Mouse (Mus musculus): ENCODE measurements around the gene Rtn1. TPM values are rescaled to one million over a fixed set of nuclear protein-coding genes. Genes with fewer than 3 reads are reported as not detected.

The Rtn1 gene
- polyA plus RNA-seq, 1 experiment from 2014 or later: 3,326 TPM

DNA sequence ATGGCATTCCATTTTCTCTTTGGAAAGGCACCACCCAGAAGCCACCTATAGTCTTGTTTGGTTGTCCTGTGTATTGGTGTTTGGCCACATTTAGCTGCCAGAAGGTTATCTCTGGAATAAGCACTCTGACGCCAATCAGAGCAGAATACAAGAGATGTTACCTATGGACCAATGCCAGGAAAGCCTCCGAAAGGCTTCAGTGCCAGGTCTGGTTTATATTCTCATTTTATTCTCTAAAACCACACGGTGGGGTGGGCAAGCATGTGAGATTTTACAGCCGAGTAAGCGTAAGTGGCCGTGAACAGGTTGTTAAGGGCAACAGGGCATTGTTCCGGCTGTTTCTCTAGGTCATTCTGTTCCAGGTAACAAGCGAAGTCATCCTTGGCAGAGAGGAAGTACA, 60.3 kb downstream of the Rtn1 start:
- ATAC-seq (ENCODE audit: low FRiP score): no peak
- Histone ChIP-seq H3K9ac (replicated peaks) (no peak overlapping the region), H3K9me3 (replicated peaks) (no peaks in the 10 kb centered on the region), H3K4me1 (peaks cover 2% of the 10 kb centered on the region; the same call in 1 of the 2 replicates), H3K36me3 (no peaks in the 10 kb centered on the region), H3K27me3 (replicated peaks) (no peaks in the 10 kb centered on the region), H3K4me3 (replicated peaks) (no peak overlapping the region), H3K4me2 (no peak overlapping the region), H3K27ac (replicated peaks) (no peak overlapping the region)
- WGBS: 73% methylated on average over 8 of the region's 8 CpGs

DNA sequence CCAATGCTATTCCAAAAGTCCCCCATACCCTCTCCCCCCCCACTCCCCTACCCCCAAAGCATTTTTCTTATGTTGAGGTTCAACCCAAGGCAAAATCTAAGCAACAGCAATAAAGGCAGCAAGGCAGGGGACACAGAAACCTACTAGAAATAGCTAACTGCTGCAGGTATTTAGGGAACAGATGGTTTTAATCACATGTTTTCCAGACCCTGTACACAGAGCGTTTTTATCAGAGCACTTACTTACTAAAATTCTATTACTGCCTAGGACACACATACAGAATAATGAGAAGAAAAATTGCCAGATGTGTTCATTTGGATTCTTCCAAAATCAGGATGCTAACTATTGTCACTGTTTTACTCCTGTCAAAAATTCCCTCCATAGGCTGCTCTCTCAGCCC, 61.7 kb downstream of the Rtn1 start:
- no peak overlapping the region for H3K4me2 ChIP-seq
- H3K27me3 ChIP-seq (replicated peaks): no peaks in the 10 kb centered on the region
- no peaks in the 10 kb centered on the region for H3K9me3 ChIP-seq (replicated peaks)
- no peak for ATAC-seq (ENCODE audit: low FRiP score)
- H3K4me1 ChIP-seq: peaks cover 2% of the 10 kb centered on the region; the same call in 1 of the 2 replicates
- H3K4me3 ChIP-seq (replicated peaks): no peak overlapping the region
- H3K36me3 ChIP-seq: no peaks in the 10 kb centered on the region
- H3K27ac ChIP-seq (replicated peaks): no peak overlapping the region
- no peak overlapping the region for H3K9ac ChIP-seq (replicated peaks)
- 70% methylated on average over 1 of the region's 1 CpGs for WGBS

DNA sequence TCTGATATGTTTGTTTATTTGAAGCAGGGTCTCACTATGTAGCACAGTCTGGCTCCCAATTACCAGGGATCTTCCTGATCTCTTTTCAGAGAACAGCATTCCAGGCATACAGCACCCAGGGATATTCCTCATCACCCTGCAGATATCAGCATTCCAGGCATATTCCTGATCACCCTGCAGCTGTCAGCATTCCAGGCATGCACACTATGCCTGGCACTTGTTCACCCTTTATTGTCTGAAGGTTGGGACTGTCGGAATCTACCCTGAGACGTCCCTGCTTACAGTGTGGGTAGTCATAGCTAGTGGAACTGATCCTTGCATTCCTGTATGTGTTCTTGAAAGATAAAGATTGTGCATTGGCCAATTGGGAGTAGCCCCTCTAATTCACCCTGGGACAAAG, 65.2 kb downstream of the Rtn1 start:
- no peak overlapping the region for H3K9ac ChIP-seq (replicated peaks)
- WGBS: 41% methylated on average over 2 of the region's 2 CpGs
- no peak overlapping the region for H3K27ac ChIP-seq (replicated peaks)
- H3K27me3 ChIP-seq (replicated peaks): no peaks in the 10 kb centered on the region
- H3K4me1 ChIP-seq: no peaks in the 10 kb centered on the region
- H3K36me3 ChIP-seq: no peaks in the 10 kb centered on the region
- H3K4me2 ChIP-seq: no peak overlapping the region
- H3K4me3 ChIP-seq (replicated peaks): no peak overlapping the region
- ATAC-seq (ENCODE audit: low FRiP score): no peak
- H3K9me3 ChIP-seq (replicated peaks): no peaks in the 10 kb centered on the region

DNA sequence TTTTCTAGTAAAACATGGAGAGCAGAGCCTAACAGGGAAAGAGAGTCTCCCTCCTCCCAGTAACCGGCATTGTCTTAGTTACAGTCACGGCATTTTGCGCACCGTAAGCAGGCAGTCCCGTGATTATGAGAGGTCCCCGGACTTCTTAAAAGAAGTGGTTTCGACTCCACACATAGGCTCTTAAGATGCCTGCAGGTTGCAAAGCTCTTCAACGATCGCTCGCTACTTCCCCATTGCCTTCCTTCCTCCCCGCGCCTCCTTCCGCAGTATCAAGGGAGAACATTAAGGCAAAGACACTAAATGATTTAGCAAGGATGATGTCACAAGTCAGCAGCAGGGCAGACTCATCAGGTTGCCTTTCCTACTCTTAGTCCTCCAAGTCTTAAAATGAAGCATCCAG, 72.8 kb downstream of the Rtn1 start:
- 94% methylated on average over 13 of the region's 13 CpGs for WGBS
- H3K4me2 ChIP-seq: no peak overlapping the region
- H3K36me3 ChIP-seq: no peaks in the 10 kb centered on the region
- ATAC-seq (ENCODE audit: low FRiP score): no peak
- no peak overlapping the region for H3K4me3 ChIP-seq (replicated peaks)
- H3K9ac ChIP-seq (replicated peaks): no peak overlapping the region
- no peak overlapping the region for H3K27ac ChIP-seq (replicated peaks)
- peaks cover 7% of the 10 kb centered on the region for H3K4me1 ChIP-seq
- no peaks in the 10 kb centered on the region for H3K27me3 ChIP-seq (replicated peaks)
- H3K9me3 ChIP-seq (replicated peaks): no peaks in the 10 kb centered on the region

DNA sequence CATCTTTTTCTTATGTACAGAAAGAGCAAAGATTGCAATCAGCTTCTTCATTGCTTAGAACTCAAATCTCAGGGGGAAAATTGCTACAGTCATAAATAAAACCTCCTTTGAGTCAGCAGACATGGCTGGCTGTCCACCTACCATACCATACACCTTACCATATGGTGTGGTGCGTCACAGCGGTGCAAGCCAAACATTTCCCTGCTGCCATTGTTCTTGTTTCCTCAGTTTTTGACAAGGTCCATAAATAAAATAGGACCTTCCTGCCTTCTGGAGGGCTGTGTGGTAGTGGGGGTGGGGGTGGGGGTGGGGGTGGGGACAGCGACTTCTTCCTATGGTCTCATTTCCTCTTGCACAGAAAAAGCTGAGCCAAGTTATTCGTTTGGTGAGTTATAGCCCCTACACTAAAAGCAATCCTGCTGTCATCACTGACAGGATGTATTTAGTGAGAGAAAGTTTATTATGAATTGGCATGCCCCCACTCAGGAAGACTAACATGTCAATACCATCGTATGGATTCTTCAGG, 76.3 kb downstream of the Rtn1 start:
- Histone ChIP-seq H3K9ac (replicated peaks) (no peak overlapping the region), H3K4me2 (no peak overlapping the region), H3K9me3 (replicated peaks) (no peaks in the 10 kb centered on the region), H3K4me3 (replicated peaks) (no peak overlapping the region), H3K27ac (replicated peaks) (0 out of 2 replicates have a peak overlapping the region, but pooled peaks have one; percentile 5), H3K36me3 (no peaks in the 10 kb centered on the region), H3K4me1 (peaks cover 7% of the 10 kb centered on the region), H3K27me3 (replicated peaks) (no peaks in the 10 kb centered on the region)
- ATAC-seq (ENCODE audit: low FRiP score): no peak
- WGBS: 57% methylated on average over 5 of the region's 5 CpGs

DNA sequence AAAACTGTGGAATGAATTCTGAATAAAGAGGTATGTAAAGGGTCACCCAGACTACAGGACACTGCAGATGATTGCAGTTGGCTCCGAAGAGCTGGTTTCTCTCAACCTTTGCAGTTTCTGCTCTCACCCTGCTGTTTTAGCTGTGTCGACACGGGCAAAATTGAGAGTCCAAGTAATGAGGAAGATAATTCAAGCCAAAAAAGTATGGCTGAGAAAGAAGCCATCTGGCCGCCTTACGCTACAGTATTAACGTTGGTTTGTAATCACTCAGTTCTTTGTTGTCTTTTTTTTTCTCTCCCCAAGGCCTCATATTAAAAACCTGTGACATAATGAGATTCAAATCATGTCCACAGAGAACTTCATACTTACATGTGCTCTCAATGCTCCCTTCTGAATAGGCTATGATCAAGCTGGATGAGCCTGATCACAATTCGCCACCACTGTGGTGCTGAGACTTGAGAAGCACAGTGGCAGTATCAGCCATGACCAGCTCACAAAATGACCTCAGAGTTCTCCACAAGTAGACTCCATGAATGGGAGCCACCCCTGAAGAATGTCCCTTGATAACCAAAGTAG, 76.9 kb downstream of the Rtn1 start:
- Histone ChIP-seq H3K4me2 (no peak overlapping the region), H3K36me3 (no peaks in the 10 kb centered on the region), H3K27me3 (replicated peaks) (no peaks in the 10 kb centered on the region), H3K27ac (replicated peaks) (0 out of 2 replicates have a peak overlapping the region, but pooled peaks have one; percentile 5), H3K9me3 (replicated peaks) (no peaks in the 10 kb centered on the region), H3K9ac (replicated peaks) (no peak overlapping the region), H3K4me3 (replicated peaks) (no peak overlapping the region), H3K4me1 (peaks cover 10% of the 10 kb centered on the region)
- ATAC-seq (ENCODE audit: low FRiP score): 0 out of 2 replicates have a peak, but pooled peaks have one; percentile 24
- WGBS: 38% methylated on average over 7 of the region's 7 CpGs

DNA sequence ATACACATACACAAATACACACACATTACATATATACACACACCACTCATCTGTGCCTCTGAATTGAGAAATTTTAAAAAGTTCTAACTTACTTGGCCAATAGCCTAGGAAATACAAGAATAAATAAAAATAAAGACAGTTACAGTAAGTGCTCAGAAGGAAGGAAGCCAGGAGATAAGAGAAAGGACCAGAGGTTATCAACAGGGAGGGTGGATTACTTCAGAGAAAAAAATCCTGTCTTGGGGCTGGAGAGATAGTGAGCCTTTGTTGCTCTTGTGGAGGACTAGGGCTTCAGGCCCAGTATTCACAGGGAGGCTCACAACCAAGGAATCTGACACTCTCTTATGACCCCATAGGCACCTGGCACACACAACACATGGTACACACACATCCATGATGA, 82.8 kb downstream of the Rtn1 start:
- Histone ChIP-seq H3K4me1 (0 out of 2 replicates have a peak, but pooled peaks cover 3% of the 10 kb centered on the region), H3K9me3 (replicated peaks) (no peaks in the 10 kb centered on the region), H3K36me3 (no peaks in the 10 kb centered on the region), H3K9ac (replicated peaks) (no peak overlapping the region), H3K27ac (replicated peaks) (no peak overlapping the region), H3K4me2 (no peak overlapping the region), H3K4me3 (replicated peaks) (no peak overlapping the region), H3K27me3 (replicated peaks) (no peaks in the 10 kb centered on the region)
- no peak for ATAC-seq (ENCODE audit: low FRiP score)

DNA sequence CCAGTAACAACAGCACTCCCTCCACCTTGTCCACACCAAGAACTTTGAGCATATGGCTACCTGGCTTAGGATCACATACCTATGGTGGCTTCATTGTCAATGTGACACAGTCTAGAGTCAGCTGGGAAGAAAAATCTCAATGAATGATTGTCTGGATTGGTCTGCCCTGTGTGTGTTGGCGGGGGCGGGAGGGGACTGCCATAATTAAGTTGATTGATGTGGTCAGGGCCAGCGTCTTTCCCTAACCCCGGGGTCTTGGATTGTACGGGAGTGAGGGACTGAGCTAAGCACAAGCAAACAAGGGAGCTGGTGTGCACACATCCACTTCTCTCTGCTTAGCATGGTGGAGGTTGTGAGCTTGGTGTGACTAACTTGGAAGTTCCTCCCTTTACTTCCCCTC, 83.8 kb downstream of the Rtn1 start:
- no peaks in the 10 kb centered on the region for H3K36me3 ChIP-seq
- no peaks in the 10 kb centered on the region for H3K9me3 ChIP-seq (replicated peaks)
- H3K27me3 ChIP-seq (replicated peaks): no peaks in the 10 kb centered on the region
- WGBS: 25% methylated on average over 5 of the region's 5 CpGs
- ATAC-seq (ENCODE audit: low FRiP score): no peak
- H3K4me1 ChIP-seq: 0 out of 2 replicates have a peak, but pooled peaks cover 3% of the 10 kb centered on the region
- H3K4me2 ChIP-seq: no peak overlapping the region
- H3K4me3 ChIP-seq (replicated peaks): no peak overlapping the region
- H3K9ac ChIP-seq (replicated peaks): no peak overlapping the region
- no peak overlapping the region for H3K27ac ChIP-seq (replicated peaks)

DNA sequence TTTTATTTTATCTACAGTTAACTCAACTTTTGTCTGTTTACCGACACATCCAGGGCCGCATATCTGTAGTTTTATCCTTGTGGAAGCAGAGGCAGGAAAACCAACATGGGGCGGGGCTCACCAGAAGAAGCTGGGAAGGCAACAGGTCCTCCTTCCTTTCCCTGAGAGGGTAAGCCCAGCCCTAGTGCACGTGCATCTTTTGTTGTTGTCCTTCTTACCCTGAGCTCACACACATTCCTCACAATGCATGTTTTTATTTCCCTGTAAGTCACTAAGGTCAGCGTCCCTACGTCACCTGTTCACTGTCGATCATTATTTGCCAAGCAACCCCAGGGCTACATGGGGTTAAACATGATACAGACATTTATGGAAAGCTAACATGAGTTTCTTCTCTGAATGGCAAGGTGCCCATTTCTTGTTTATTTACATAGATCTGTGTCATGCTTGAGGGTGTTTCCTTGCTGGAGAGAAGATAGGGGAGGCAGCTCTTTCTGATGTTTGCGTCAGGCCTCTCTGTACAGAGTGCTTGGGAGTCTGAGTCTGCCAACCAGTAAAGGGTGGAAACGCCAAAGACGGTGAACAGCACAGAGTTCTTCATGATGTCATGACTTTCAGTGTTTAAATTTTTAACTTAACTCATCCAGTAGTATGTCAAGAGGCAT, 84.5 kb downstream of the Rtn1 start:
- Histone ChIP-seq H3K27ac (replicated peaks) (no peak overlapping the region), H3K27me3 (replicated peaks) (no peaks in the 10 kb centered on the region), H3K36me3 (no peaks in the 10 kb centered on the region), H3K4me2 (no peak overlapping the region), H3K9me3 (replicated peaks) (no peaks in the 10 kb centered on the region), H3K4me3 (replicated peaks) (no peak overlapping the region), H3K4me1 (0 out of 2 replicates have a peak, but pooled peaks cover 3% of the 10 kb centered on the region), H3K9ac (replicated peaks) (no peak overlapping the region)
- ATAC-seq (ENCODE audit: low FRiP score): no peak
- 83% methylated on average over 10 of the region's 10 CpGs for WGBS

DNA sequence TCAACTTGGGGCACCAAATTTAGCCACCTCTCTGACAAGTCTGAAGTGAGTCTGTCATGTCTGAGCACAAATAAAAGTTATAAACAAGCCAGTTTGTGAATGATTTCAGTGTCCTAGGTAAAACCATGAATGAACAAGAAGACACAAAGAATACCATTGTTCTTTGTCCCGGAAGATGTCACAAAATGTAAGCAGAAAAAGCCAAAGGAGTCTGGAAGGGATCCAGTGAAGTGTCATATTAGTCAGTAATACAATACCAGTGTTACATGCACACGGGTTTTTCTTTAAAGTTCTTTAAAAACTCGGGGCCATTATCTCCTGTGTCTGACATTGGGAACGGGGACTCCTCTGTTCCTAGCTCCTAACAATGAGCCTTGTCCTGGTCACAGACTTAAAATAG, 85.1 kb downstream of the Rtn1 start:
- no peak for ATAC-seq (ENCODE audit: low FRiP score)
- Histone ChIP-seq H3K9me3 (replicated peaks) (no peaks in the 10 kb centered on the region), H3K4me1 (0 out of 2 replicates have a peak, but pooled peaks cover 3% of the 10 kb centered on the region), H3K27ac (replicated peaks) (no peak overlapping the region), H3K4me3 (replicated peaks) (no peak overlapping the region), H3K4me2 (no peak overlapping the region), H3K9ac (replicated peaks) (no peak overlapping the region), H3K27me3 (replicated peaks) (no peaks in the 10 kb centered on the region), H3K36me3 (no peaks in the 10 kb centered on the region)
- WGBS: 63% methylated on average over 4 of the region's 4 CpGs

DNA sequence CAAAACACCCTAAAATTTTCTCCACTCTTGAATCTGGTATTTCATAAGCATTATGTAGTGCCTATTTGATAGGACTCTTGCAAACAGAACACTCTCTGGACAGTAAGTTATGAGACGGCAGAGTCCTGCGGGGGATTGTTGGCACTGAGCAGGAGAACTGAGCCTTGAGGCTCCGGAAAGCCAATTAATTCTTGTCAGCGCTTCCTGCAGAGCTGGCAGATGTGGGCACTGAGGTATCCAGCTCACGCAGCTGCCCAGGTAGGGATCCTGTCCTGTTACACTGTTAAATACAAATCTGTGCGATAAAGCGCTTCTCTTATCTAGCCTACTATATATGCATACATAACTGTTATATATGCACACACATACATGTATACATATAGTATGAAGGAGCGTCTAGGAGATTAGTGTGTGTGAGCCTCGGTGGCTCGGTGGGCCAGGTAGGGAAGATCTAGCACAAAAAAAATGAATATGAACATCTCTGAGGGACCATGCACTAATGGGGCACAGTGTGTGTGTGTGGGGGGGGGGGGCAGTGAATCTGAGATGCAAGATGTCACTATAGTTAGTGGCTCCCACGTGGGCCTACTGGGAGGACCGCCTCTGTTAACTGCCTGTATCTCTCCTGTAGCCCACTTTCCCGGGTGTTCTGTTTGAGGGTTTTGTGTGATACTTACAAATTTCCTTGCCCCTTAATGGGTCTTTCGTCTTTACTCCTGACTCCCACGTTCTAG, 93.0 kb downstream of the Rtn1 start:
- no peaks in the 10 kb centered on the region for H3K36me3 ChIP-seq
- ATAC-seq (ENCODE audit: low FRiP score): peak; percentile 31; the same call in 1 of the 2 replicates
- no peaks in the 10 kb centered on the region for H3K27me3 ChIP-seq (replicated peaks)
- H3K27ac ChIP-seq (replicated peaks): no peak overlapping the region
- no peaks in the 10 kb centered on the region for H3K9me3 ChIP-seq (replicated peaks)
- 53% methylated on average over 15 of the region's 15 CpGs for WGBS
- no peak overlapping the region for H3K4me2 ChIP-seq
- no peak overlapping the region for H3K4me3 ChIP-seq (replicated peaks)
- H3K4me1 ChIP-seq: peaks cover 12% of the 10 kb centered on the region
- no peak overlapping the region for H3K9ac ChIP-seq (replicated peaks)

DNA sequence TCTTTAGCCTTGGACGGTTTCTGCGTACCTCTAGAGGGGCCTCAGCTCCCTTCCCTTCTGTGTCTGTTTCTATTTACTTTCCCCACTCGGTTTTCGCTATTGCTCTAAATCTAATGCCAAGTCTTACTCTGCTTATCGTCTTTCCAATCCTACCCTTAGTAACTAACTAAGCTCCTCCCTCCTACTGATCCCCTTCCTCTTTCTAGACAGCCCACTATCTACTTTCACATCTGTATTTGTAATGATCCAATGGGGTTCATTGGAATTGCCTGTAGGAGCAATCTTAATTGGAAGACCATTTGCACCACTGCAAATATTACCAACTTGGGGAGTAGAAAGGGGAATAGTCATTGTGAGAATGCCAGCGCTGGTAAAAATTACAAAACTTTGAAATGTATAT, 98.0 kb downstream of the Rtn1 start:
- 83% methylated on average over 6 of the region's 6 CpGs for WGBS

More for the DNA sequence above, 98.0 kb downstream of the Rtn1 start:
- H3K27ac ChIP-seq (replicated peaks): no peak overlapping the region
- peaks cover 4% of the 10 kb centered on the region for H3K4me1 ChIP-seq
- peaks cover 5% of the 10 kb centered on the region; the same call in 1 of the 2 replicates for H3K36me3 ChIP-seq
- H3K9ac ChIP-seq (replicated peaks): no peak overlapping the region
- H3K4me2 ChIP-seq: no peak overlapping the region
- H3K4me3 ChIP-seq (replicated peaks): no peak overlapping the region
- H3K27me3 ChIP-seq (replicated peaks): no peaks in the 10 kb centered on the region
- no peaks in the 10 kb centered on the region for H3K9me3 ChIP-seq (replicated peaks)
- ATAC-seq (ENCODE audit: low FRiP score): no peak
